Mouse (Mus musculus) liver, adult 2 months (tissue): ENCODE results near the gene Nop2. TPM values are rescaled to one million over a fixed set of nuclear protein-coding genes. Genes with fewer than 3 reads are reported as not detected.

ENCODE experiments used
- DNase-seq: peaks from one replicate; pipeline ENCODE4 v3.0.0-alpha.2; 2011; ENCODE audit warnings: low read depth, low spot score; ENCODE audit errors: extremely low read depth
- H3K27ac ChIP-seq: fragments of 200-500 bp; replicated peaks from 2 replicates; pipeline ENCODE4 v1.5.1; 2012; ENCODE audit warnings: low read depth, mild to moderate bottlenecking, control low read depth, inconsistent platforms, low read length; ENCODE audit not compliant: insufficient read depth
- H3K27me3 ChIP-seq: fragments of 200-500 bp; 2 replicates; pipeline ENCODE4 v1.6.1; 2012; ENCODE audit warnings: mild to moderate bottlenecking, moderate library complexity, low read length, inconsistent platforms; ENCODE audit not compliant: control insufficient read depth, insufficient read depth
- H3K36me3 ChIP-seq: fragments of 200-500 bp; 2 replicates; pipeline ENCODE4 v1.6.1; 2012; ENCODE audit warnings: low read length, inconsistent platforms; ENCODE audit not compliant: control insufficient read depth, insufficient read depth
- H3K4me1 ChIP-seq: fragments of 200-500 bp; 2 replicates; pipeline ENCODE4 v1.6.1; 2011; ENCODE audit warnings: low read length; ENCODE audit not compliant: control insufficient read depth, insufficient read depth
- H3K4me3 ChIP-seq: fragments of 200-500 bp; 2 replicates; pipeline ENCODE4 v1.5.1; 2011; ENCODE audit warnings: low read depth, mild to moderate bottlenecking, control low read depth, low read length, moderate library complexity; ENCODE audit not compliant: insufficient read depth
- H3K79me2 ChIP-seq: fragments of 200-500 bp; 2 replicates; pipeline ENCODE4 v1.6.1; 2012; ENCODE audit warnings: inconsistent platforms, mild to moderate bottlenecking, low read length, moderate library complexity; ENCODE audit not compliant: control insufficient read depth, insufficient read depth
- H3K9ac ChIP-seq: fragments of 200-500 bp; 2 replicates; pipeline ENCODE4 v1.6.1; 2012; ENCODE audit warnings: low read depth, mild to moderate bottlenecking, control low read depth, inconsistent platforms, low read length
- CTCF ChIP-seq: fragments of 200-500 bp; IDR thresholded peaks from 2 replicates; pipeline ENCODE4 v1.5.1; 2011; ENCODE audit warnings: low read depth, low read length, control low read depth
- POLR2A ChIP-seq: fragments of 200-500 bp; IDR thresholded peaks from 2 replicates; pipeline ENCODE4 v1.6.1; 2011; ENCODE audit warnings: low read length, control low read depth; ENCODE audit not compliant: insufficient read depth; ENCODE audit errors: extremely low read depth
- WGBS: fragments of 180-500 bp; shearing (Covaris S2); methylation state at CpG from one replicate; pipeline ENCODE4 v1.1.7; 2018; 5-methylcytosine and 5-hydroxymethylcytosine counted together
- polyA plus RNA-seq: library from polyadenylated mRNA; depleted of rRNA; stranded (reverse); fragments of >200 nt; gene quantifications from 2 replicates; pipeline ENCODE4 v1.2.3, GENCODE M21; 2012
- total RNA-seq: library from RNA; depleted of rRNA; stranded (reverse); fragments of >200 nt; gene quantifications from 2 replicates; pipeline ENCODE4 v1.2.3, GENCODE M21; 2014

Nop2 gene
- total and polyA plus RNA-seq, 2 experiments: 8.2 to 11.0 TPM

- DNase-seq: no peak
- TF ChIP-seq CTCF (no peak), POLR2A (no peak)
- Histone ChIP-seq H3K4me3 (peak overlapping the region; percentile 34; the same call in 1 of the 2 replicates), H3K27me3 (no peaks in the 10 kb centered on the region), H3K36me3 (no peaks in the 10 kb centered on the region), H3K79me2 (no peaks in the 10 kb centered on the region), H3K27ac (peak overlapping the region; percentile 62), H3K4me1 (peaks cover 16% of the 10 kb centered on the region), H3K9ac (peak overlapping the region; percentile 51)
- WGBS: 36% methylated on average over 15 of the region's 15 CpGs
These were observed 42.0 kb upstream of the Nop2 start for GRCm38 (mm10) chr6:125089521-125090321.

GRCm38 (mm10) chr6:125090341-125091085, 41.2 kb upstream of the Nop2 start:
- Histone ChIP-seq H3K4me3 (no peak overlapping the region), H3K9ac (no peak overlapping the region)
- 81% methylated on average over 10 of the region's 10 CpGs for WGBS

GRCm38 (mm10) chr6:125092372-125092771, 39.3 kb upstream of the Nop2 start:
- WGBS: 73% methylated on average over 5 of the region's 5 CpGs

More at GRCm38 (mm10) chr6:125090341-125091085, 41.2 kb upstream of the Nop2 start:
- H3K4me1 ChIP-seq: peaks cover 16% of the 10 kb centered on the region
- DNase-seq: no peak
- no peaks in the 10 kb centered on the region for H3K79me2 ChIP-seq
- no peak for TF ChIP-seq POLR2A
- 0 out of 2 replicates have a peak overlapping the region, but pooled peaks have one; percentile 10 for H3K27ac ChIP-seq
- no peaks in the 10 kb centered on the region for H3K27me3 ChIP-seq
- no peaks in the 10 kb centered on the region for H3K36me3 ChIP-seq

GRCm38 (mm10) chr6:125094843-125095242, 36.9 kb upstream of the Nop2 start:
- H3K27ac ChIP-seq: no peak overlapping the region
- no peak overlapping the region for H3K4me3 ChIP-seq
- H3K4me1 ChIP-seq: peaks cover 14% of the 10 kb centered on the region
- no peak overlapping the region for H3K9ac ChIP-seq
- WGBS: 61% methylated on average over 3 of the region's 3 CpGs
- H3K79me2 ChIP-seq: peaks cover 15% of the 10 kb centered on the region; the same call in 1 of the 2 replicates
- TF ChIP-seq CTCF (no peak), POLR2A (no peak)
- DNase-seq: no peak
- H3K27me3 ChIP-seq: no peaks in the 10 kb centered on the region
- H3K36me3 ChIP-seq: no peaks in the 10 kb centered on the region

More at GRCm38 (mm10) chr6:125092372-125092771, 39.3 kb upstream of the Nop2 start:
- no peaks in the 10 kb centered on the region for H3K36me3 ChIP-seq
- H3K79me2 ChIP-seq: peaks cover 10% of the 10 kb centered on the region; the same call in 1 of the 2 replicates
- no peaks in the 10 kb centered on the region for H3K27me3 ChIP-seq
- H3K9ac ChIP-seq: no peak overlapping the region
- no peak for DNase-seq
- peaks cover 16% of the 10 kb centered on the region for H3K4me1 ChIP-seq
- H3K27ac ChIP-seq: no peak overlapping the region
- TF ChIP-seq POLR2A: no peak
- TF ChIP-seq CTCF: no peak
- no peak overlapping the region for H3K4me3 ChIP-seq

DNA sequence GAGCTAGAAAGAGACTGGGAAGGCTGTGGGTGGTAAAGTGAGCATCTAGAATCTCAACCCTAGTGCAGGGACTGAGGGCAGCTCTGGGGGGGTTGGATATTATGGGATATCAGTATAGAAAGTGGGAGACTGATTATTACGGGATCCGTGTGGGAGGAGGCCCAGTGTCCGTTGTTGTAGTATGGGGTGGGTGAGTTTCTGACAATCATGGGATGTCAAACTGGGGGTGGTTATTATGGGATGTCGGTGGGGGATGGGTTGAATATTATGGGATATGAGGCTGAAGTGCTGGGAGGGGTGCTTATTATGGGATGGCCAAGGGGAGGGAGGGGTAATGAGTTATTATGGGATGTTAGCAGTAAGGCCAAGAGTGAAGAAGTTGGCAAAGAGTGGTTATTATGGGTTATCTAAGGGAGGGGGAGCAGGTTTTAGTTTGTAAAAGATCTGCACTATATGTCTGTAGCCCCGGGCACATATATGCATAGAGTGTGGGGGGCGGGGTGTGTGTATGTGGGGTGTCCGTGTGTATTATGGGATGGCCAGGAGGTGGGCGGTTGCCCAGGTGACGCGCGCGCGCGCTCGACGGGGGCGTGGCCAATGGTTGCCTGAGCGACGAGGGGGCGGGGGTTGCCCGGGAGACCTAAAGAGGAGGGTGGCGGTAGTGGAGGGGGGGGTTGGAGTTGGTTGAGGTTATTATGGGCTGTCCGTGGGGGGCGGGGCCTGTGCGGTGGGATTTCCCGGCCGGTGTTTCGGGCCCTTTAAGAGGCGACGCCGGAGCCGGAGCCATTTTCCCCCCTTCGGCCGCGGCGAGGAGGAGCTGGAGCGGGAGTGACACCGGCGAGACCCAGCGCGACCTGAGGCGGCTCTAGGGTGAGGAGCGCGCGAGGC, 36.1 kb upstream of the Nop2 start, which contains the start of gene Chd4:
Gene Chd4, plus strand, starts transcription at position 591 of the 888 bp plus-strand sequence.
- Histone ChIP-seq H3K4me1 (peaks cover 14% of the 10 kb centered on the region), H3K79me2 (peaks cover 15% of the 10 kb centered on the region; the same call in 1 of the 2 replicates), H3K27me3 (no peaks in the 10 kb centered on the region), H3K36me3 (peaks cover 2% of the 10 kb centered on the region; the same call in 1 of the 2 replicates), H3K4me3 (peak within 1 kb of the TSS; percentile 100), H3K27ac (peak within 1 kb of the TSS; percentile 82), H3K9ac (peak within 1 kb of the TSS; percentile 88)
- peak; percentile 78 for TF ChIP-seq POLR2A
- TF ChIP-seq CTCF: no peak
- WGBS: 2% methylated on average over 45 of the region's 45 CpGs
- peak; percentile 71 for DNase-seq
